Mouse (Mus musculus) right cerebral cortex, postnatal 10 days (tissue): ENCODE data around the gene 4930432K21Rik.

ENCODE experiments used
- DNase-seq, 2 experiments: peaks; one replicate each; pipeline ENCODE4 v3.0.0; 2021; ENCODE audit warnings: low spot score in 2 of 2

Gene 4930432K21Rik

GRCm38 (mm10) chr8:84192023-84192422 is 44.2 kb downstream of the 4930432K21Rik start:
- DNase-seq, result no peak

GRCm38 (mm10) chr8:84192555-84192954 is 44.7 kb downstream of the 4930432K21Rik start:
- peak; percentile 70 to 80 for DNase-seq

- DNase-seq, result no peak
These were observed 45.3 kb downstream of the 4930432K21Rik start for GRCm38 (mm10) chr8:84193161-84193560.

GRCm38 (mm10) chr8:84193566-84193965 is 45.7 kb downstream of the 4930432K21Rik start:
- no peak for DNase-seq

- DNase-seq, result no peak
These were observed 46.5 kb downstream of the 4930432K21Rik start for GRCm38 (mm10) chr8:84194224-84194743.

GRCm38 (mm10) chr8:84197141-84197921 is 49.5 kb downstream of the 4930432K21Rik start:
- peak; percentile 92 for DNase-seq

GRCm38 (mm10) chr8:84197922-84198774 is 50.3 kb downstream of the 4930432K21Rik start:
- peak; percentile 89 to 92 for DNase-seq

GRCm38 (mm10) chr8:84198871-84199270 is 51.0 kb downstream of the 4930432K21Rik start:
- DNase-seq, result no peak

GRCm38 (mm10) chr8:84199348-84200125 is 51.7 kb downstream of the 4930432K21Rik start:
- no peak for DNase-seq

- DNase-seq, result no peak
These were observed 52.3 kb downstream of the 4930432K21Rik start for GRCm38 (mm10) chr8:84200126-84200555.

- DNase-seq, result peak in 1 of 2 experiments; percentile 77
These were observed 53.1 kb downstream of the 4930432K21Rik start for GRCm38 (mm10) chr8:84200652-84201544.

- no peak for DNase-seq
These were observed 53.9 kb downstream of the 4930432K21Rik start for GRCm38 (mm10) chr8:84201545-84202245.

- no peak for DNase-seq
These were observed 54.6 kb downstream of the 4930432K21Rik start for GRCm38 (mm10) chr8:84202466-84202865.

GRCm38 (mm10) chr8:84202938-84203917 is 55.4 kb downstream of the 4930432K21Rik start:
- DNase-seq, result peak; percentile 80 to 82

- DNase-seq, result no peak
These were observed 56.3 kb downstream of the 4930432K21Rik start for GRCm38 (mm10) chr8:84203975-84204772.

GRCm38 (mm10) chr8:84205073-84205472 is 57.2 kb downstream of the 4930432K21Rik start:
- no peak for DNase-seq

- no peak for DNase-seq
These were observed 58.8 kb downstream of the 4930432K21Rik start for GRCm38 (mm10) chr8:84206666-84207065.

- no peak for DNase-seq
These were observed 60.0 kb downstream of the 4930432K21Rik start for GRCm38 (mm10) chr8:84207811-84208210.
